Mouse (Mus musculus) forebrain, embryonic 13.5 days (tissue): ENCODE data around the gene Vps52. TPM values are rescaled to one million over a fixed set of nuclear protein-coding genes. Genes with fewer than 3 reads are reported as not detected.
"Not testable (repeated sequence)": the region's sequence is repeated elsewhere in the genome, so short reads cannot be mapped to it uniquely, and the experiment has no call there.

ENCODE experiments used
- ATAC-seq: fragments of 200-750 bp; cut with Nextera tagmentation; 2 replicates; pipeline ENCODE4 v1.8.0; 2017
- H3K27ac ChIP-seq: fragments of 300-500 bp; sonication (generic); 2 replicates; pipeline ENCODE4 v1.5.1; 2015; ENCODE audit warnings: inconsistent platforms, mild to moderate bottlenecking, moderate library complexity
- H3K27me3 ChIP-seq: fragments of 300-500 bp; sonication (generic); 2 replicates; pipeline ENCODE4 v1.6.1; 2015; ENCODE audit warnings: mild to moderate bottlenecking, inconsistent platforms
- H3K36me3 ChIP-seq: fragments of 300-500 bp; sonication (generic); 2 replicates; pipeline ENCODE4 v1.6.1; 2015; ENCODE audit warnings: mild to moderate bottlenecking, inconsistent platforms; ENCODE audit not compliant: poor library complexity, severe bottlenecking
- H3K4me1 ChIP-seq: fragments of 300-500 bp; sonication (generic); 2 replicates; pipeline ENCODE4 v1.6.1; 2015; ENCODE audit warnings: inconsistent platforms
- H3K4me2 ChIP-seq: fragments of 300-500 bp; sonication (generic); 2 replicates; pipeline ENCODE4 v1.6.1; 2015; ENCODE audit warnings: inconsistent platforms, mild to moderate bottlenecking, moderate library complexity
- H3K4me3 ChIP-seq: fragments of 300-500 bp; sonication (generic); 2 replicates; pipeline ENCODE4 v1.5.1; 2015; ENCODE audit warnings: mild to moderate bottlenecking, inconsistent platforms
- H3K9ac ChIP-seq: fragments of 300-500 bp; sonication (generic); 2 replicates; pipeline ENCODE4 v1.6.1; 2015; ENCODE audit warnings: mild to moderate bottlenecking, inconsistent platforms
- H3K9me3 ChIP-seq: fragments of 300-500 bp; sonication (generic); replicated peaks from 2 replicates; pipeline ENCODE4 v1.6.1; 2016; ENCODE audit warnings: inconsistent platforms
- WGBS: fragments of 180-500 bp; shearing (Covaris S2); methylation state at CpG from one replicate; pipeline ENCODE4 v1.1.7; 2015; 5-methylcytosine and 5-hydroxymethylcytosine counted together
- polyA plus RNA-seq: library from polyadenylated mRNA; unstranded; fragments of >200 nt; fragmentation: Nextera tagmentation; extraction: Ambion mirVana; gene quantifications from 2 replicates; pipeline ENCODE4 v1.2.1, GENCODE M21; 2015

Gene Vps52
- polyA plus RNA-seq, 1 experiment from 2014 or later: 61.4 TPM

DNA sequence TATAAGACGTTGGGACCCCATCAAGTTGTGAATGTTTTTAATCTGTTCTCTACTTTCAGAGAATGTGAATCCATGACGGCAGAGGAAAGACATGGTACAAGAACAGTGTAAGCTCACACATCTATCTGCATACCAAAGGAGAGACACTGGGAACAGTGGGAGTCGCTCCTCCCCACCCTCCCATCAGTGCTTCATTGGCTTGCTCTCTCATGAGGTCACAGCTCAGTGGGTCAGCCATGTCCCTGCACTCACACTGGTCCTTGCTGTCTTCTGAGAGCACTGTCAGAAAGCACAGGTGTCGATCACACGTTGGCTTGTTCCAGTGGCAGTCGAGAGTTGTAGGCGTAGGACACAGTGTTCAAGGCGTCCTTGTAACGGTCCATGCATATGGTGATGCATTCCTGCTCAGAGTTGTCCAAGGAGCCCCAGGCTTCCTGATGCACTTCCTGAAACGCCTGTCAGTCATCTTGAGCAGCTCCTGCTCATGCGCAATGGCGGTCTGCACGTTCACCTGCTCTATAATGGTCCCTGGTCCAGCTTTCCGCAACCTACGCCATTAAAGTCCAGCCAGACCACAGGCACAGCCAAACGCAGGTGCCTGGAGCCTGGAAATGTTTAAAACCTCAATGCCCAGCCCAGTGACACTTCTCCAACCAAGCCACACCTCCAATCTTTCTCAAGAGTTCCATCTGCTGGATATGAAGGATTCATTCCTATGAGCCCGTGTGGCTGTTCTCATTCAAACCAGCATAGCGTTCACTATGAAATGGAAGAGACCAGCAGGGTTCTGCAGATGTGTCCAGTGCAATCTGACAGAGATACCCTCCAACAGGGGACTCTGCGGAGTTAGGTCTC lies 24.8 kb downstream of the Vps52 start:
- Histone ChIP-seq H3K4me3 (peak overlapping the region; percentile 55), H3K9me3 (no peaks in the 10 kb centered on the region), H3K36me3 (no peaks in the 10 kb centered on the region), H3K27ac (no peak overlapping the region), H3K4me2 (peak overlapping the region; percentile 65), H3K4me1 (peaks cover 24% of the 10 kb centered on the region), H3K9ac (no peak overlapping the region), H3K27me3 (peaks cover 54% of the 10 kb centered on the region)
- ATAC-seq: no peak
- 78% methylated on average over 19 of the region's 19 CpGs for WGBS

DNA sequence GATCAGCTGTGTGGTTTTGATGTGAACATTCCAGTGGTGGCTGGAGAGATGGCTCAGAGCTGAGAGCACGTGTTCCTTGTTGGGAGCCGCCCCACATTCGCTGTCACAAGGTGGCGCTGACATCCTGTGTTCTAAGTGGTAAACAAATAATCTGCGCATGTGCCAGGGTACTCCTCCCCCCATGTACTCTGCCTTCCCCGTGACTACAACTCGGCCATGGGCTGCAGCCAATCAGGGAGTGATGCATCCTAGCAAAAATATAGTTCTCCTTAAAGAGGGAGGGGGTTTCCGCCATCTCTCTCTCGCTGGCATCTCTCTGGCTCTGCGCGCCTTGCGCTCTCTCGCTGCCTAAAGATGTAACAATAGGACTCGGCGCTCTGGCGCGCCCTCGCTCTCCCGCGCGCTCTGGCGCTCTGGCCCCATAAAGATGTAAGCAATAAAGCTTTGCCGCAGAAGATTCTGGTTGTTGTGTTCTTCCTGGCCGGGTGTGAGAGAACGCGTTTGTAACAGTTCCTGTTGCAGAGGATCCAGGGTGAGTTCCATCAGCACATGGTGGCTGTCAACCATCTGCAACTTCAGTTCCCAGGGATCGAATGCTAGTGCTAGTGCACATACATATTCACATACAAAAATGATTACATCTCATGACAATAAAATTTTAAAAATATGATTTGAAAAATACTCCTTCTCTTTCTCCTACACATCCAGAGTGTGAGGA lies 25.7 kb downstream of the Vps52 start:
- Histone ChIP-seq H3K4me1 (peaks cover 24% of the 10 kb centered on the region), H3K4me3 (peak overlapping the region; percentile 55), H3K27ac (peak overlapping the region; percentile 94), H3K4me2 (peak overlapping the region; percentile 65), H3K9ac (peak overlapping the region; percentile 75), H3K27me3 (peaks cover 45% of the 10 kb centered on the region)
- H3K9me3 ChIP-seq, H3K36me3 ChIP-seq: not testable (repeated sequence)
- peak; percentile 96 for ATAC-seq
- under 1% methylated on average over 27 of the region's 27 CpGs for WGBS

DNA sequence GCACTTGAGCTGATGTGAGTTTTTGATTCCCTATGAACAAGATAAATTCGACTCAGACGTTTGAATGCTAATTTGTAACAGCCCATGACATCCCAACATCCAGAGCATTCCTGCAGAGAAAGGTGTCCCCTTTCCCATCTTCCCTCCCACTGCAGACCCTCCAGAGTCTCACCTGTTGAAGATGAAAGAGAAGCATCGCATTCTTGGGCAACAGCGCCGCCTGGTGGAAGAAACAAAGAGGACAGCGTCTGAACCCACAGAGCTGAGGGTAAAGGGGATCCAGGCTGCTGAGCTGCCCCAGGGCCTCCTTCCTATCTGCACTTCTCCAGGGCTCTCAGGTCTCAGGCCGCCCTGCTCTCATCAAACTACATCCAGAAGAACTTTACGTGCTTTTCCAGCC lies 26.5 kb downstream of the Vps52 start:
- not testable (repeated sequence) for ATAC-seq, H3K9me3 ChIP-seq, H3K36me3 ChIP-seq
- H3K9ac ChIP-seq: 0 out of 2 replicates have a peak overlapping the region, but pooled peaks have one; percentile 75
- H3K27ac ChIP-seq: peak overlapping the region; percentile 94; the same call in 1 of the 2 replicates
- H3K4me1 ChIP-seq: peaks cover 24% of the 10 kb centered on the region
- peak overlapping the region; percentile 65 for H3K4me2 ChIP-seq
- WGBS: 7% methylated on average over 8 of the region's 8 CpGs
- H3K4me3 ChIP-seq: peak overlapping the region; percentile 55
- peaks cover 37% of the 10 kb centered on the region for H3K27me3 ChIP-seq

DNA sequence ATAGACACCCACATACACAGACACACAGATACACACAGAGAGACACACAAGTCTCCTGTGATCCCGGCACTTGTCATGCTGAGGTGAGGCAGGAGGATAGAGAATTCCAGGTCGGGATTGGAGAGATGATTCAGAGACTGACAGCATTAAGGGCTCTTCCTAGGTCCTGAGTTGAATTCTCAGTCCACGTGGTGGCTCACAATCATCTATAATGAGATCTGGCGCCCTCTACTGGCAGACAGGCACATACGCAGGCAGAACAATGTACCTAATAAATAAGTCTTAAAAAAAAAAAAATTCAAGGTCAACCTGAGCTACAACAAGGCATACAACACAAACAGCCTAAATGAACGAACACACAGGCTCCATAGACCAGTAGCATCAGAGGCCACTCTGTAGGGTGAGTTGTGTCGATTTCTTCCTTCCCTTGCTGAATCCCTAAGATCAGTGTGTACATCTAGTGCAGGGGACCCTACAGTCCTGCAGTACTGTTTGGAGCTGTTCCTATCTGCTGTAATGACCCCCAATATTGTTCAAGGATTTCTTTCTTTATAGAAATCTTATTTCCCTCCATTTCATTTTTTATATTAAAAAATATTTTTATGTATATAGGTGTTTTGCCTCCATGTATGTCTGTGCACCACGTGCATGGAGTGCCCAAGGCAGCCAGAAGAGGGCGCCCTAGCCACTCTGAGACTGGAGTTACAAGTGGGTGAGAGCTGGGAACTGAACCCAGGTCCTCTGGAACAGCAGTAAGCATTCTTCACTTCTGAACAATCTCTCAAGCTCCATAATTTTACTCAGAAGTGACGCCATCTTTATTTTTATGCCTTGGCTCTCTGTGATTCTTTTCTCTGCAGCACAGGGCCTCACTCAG lies 36.4 kb downstream of the Vps52 start:
- H3K9ac ChIP-seq: no peak overlapping the region
- no peaks in the 10 kb centered on the region for H3K27me3 ChIP-seq
- H3K4me1 ChIP-seq: no peaks in the 10 kb centered on the region
- 0 out of 2 replicates have a peak, but pooled peaks have one; percentile 41 for ATAC-seq
- no peaks in the 10 kb centered on the region for H3K36me3 ChIP-seq
- WGBS: 31% methylated on average over 10 of the region's 10 CpGs
- no peak overlapping the region for H3K4me2 ChIP-seq
- H3K9me3 ChIP-seq: no peaks in the 10 kb centered on the region
- no peak overlapping the region for H3K4me3 ChIP-seq
- no peak overlapping the region for H3K27ac ChIP-seq

DNA sequence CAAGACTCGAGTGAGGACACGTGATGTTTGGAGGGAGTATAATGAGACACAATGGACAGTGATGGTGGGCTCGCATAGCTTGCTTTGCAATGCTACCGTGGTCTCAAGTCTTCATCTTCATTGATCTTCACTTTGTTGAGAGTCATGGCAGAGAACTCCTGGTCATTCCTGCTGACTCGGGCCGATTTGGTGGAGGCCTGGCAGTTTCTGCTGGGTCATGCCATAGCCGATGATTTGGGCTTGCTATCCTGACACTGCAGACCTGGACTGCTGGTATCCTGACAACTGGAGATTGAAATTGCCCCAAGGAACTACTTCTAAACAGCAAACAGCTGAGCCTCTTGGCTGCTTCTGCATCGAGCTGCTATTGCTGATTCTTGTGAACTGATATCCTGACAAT lies 39.3 kb downstream of the Vps52 start:
- no peak for ATAC-seq
- no peaks in the 10 kb centered on the region for H3K9me3 ChIP-seq
- peaks cover 6% of the 10 kb centered on the region for H3K4me1 ChIP-seq

DNA sequence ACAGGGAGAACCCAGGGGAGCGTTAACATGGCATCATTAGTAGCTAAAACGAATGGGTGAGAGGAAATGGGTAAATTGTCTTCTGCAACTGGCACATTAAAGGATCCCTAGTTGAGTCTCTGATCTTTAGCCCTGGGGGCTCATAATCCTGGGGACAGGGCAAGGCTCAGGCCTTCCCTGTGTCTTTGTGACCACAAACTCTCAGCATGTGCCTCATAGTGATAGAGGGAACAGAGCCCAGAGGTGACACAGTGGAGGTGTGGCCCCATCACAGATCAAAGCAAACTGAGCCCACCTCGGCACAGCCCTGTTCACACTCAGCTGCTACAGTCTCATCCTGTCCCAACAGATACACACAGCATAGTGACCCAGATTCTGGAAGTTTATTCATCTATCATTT lies 40.0 kb downstream of the Vps52 start:
- Histone ChIP-seq H3K4me3 (no peak overlapping the region), H3K27me3 (peaks cover 21% of the 10 kb centered on the region), H3K27ac (no peak overlapping the region), H3K36me3 (no peaks in the 10 kb centered on the region), H3K4me2 (no peak overlapping the region), H3K4me1 (peaks cover 11% of the 10 kb centered on the region), H3K9me3 (no peaks in the 10 kb centered on the region), H3K9ac (no peak overlapping the region)
- ATAC-seq: no peak
- WGBS: 78% methylated on average over 3 of the region's 3 CpGs

More for the DNA sequence above, 39.3 kb downstream of the Vps52 start:
- Histone ChIP-seq H3K36me3 (no peaks in the 10 kb centered on the region), H3K4me2 (no peak overlapping the region), H3K27ac (no peak overlapping the region), H3K27me3 (peaks cover 14% of the 10 kb centered on the region), H3K9ac (no peak overlapping the region), H3K4me3 (no peak overlapping the region)
- WGBS: 89% methylated on average over 8 of the region's 8 CpGs

DNA sequence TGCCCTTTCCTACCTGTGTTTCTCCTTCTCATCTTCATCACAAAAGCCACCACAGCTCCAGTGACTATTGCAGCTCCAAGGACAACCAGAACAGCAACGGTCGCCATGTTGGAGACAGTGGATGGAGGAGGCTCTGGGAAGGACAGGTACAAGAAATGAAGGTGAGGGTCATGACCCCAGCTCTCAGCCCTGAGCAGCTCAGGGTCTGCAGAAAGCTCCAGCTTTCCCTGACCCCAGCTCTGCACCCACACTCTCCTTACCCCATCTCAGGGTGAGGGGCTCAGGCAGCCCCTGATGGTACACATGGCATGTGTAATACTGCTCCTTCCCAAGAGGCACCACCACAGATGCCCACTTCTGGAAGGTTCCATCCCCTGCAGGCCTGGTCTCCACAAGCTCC lies 41.4 kb downstream of the Vps52 start:
- not testable (repeated sequence) for H3K4me3 ChIP-seq, H3K9me3 ChIP-seq, H3K27ac ChIP-seq, ATAC-seq, H3K4me2 ChIP-seq, H3K36me3 ChIP-seq, H3K9ac ChIP-seq
- WGBS: 96% methylated on average over 2 of the region's 2 CpGs
- H3K4me1 ChIP-seq: peaks cover 11% of the 10 kb centered on the region
- peaks cover 35% of the 10 kb centered on the region for H3K27me3 ChIP-seq

DNA sequence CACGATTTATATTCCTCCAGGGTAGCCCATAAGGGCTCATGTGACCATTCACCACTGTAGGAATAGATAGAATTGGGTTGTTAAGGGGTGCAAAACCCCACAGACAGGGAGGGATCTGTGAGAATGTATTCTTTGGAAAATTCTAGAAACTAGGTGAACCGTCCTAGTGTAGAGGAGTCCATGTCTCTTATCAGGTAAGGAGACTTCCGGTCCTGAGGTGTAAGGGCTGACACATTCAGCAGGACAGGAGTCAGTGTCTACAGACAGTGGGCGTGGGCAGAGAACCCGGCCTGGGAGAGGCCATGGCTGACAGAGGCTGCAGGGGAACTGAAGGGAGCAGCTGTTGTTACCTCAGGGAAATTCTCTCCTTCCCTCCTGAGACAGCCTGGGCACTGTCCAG lies 43.1 kb downstream of the Vps52 start:
- not testable (repeated sequence) for H3K9ac ChIP-seq
- WGBS: 66% methylated on average over 5 of the region's 5 CpGs

DNA sequence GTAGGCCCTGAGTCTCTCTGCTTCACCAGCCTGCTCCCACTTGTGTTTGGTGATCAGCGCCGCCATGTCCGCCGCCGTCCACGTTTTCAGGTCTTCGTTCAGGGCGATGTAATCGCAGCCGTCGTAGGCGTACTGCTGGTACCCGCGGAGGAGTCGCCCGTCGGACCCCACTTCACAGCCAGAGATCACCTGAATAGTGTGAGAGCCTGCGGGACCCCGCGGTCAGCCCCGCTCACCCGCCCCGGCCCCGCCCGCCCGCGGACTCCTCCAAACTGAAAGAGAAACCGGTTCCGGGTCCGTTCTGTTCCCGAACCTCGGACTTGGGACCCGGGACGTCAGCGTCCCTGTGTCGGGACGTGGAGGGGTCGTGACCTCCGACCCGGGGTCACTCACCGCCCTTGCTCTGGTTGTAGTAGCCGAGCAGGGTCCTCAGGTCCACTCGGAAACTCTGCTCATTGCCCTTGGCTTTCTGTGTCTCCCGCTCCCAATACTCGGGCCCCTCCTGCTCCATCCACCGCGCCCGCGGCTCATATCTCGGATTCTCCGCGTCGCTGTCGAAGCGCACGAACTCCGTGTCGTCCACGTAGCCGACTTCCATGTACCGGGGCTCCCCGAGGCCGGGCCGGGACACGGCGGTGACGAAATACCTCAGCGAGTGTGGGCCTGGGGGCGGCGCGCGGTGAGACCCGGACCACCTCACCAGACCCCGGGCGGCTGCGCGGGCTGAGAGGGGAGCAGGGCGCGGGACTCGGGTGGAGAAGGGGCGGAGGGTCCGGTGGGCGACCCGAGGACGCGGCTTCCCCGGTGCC lies 43.9 kb downstream of the Vps52 start:
- H3K9me3 ChIP-seq: no peaks in the 10 kb centered on the region
- H3K4me1 ChIP-seq: peaks cover 11% of the 10 kb centered on the region
- H3K9ac ChIP-seq: peak overlapping the region; percentile 67
- 2% methylated on average over 87 of the region's 87 CpGs for WGBS
- no peak overlapping the region for H3K27ac ChIP-seq
- peaks cover 39% of the 10 kb centered on the region for H3K27me3 ChIP-seq
- H3K36me3 ChIP-seq: no peaks in the 10 kb centered on the region
- ATAC-seq: peak; percentile 16; the same call in 1 of the 2 replicates
- H3K4me2 ChIP-seq: peak overlapping the region; percentile 96
- peak overlapping the region; percentile 53 for H3K4me3 ChIP-seq

More for the DNA sequence above, 43.1 kb downstream of the Vps52 start:
- Histone ChIP-seq H3K27me3 (peaks cover 39% of the 10 kb centered on the region), H3K4me1 (peaks cover 11% of the 10 kb centered on the region)
- H3K36me3 ChIP-seq, H3K27ac ChIP-seq, H3K4me2 ChIP-seq, H3K9me3 ChIP-seq, ATAC-seq, H3K4me3 ChIP-seq: not testable (repeated sequence)

DNA sequence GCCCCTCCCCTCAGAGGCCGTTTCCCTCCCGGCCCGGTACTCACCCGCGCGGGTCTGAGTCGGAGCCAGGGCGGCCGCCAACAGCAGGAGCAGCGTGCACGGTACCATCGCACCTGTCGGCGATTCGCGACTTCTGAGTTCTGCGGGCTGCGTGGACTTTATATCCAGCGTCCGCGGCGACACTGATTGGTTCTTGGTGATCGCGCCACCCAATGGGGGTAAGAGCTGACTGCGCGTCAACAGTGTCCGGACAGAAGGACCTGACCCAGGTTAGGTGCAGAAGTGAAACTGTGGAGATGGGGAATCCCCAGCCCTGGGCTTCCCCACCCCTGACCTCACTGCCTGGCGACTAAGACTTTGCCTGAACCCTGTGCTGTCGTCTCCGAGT lies 44.5 kb downstream of the Vps52 start, which contains the start of gene H2-K1:
Gene H2-K1, minus strand, starts transcription at position 198 of the 388 bp plus-strand sequence.
- Histone ChIP-seq H3K4me3 (peak within 1 kb of the TSS; percentile 53), H3K4me2 (peak within 1 kb of the TSS; percentile 96), H3K27ac (no peak within 1 kb of the TSS), H3K27me3 (peaks cover 39% of the 10 kb centered on the region), H3K9me3 (no peaks in the 10 kb centered on the region), H3K9ac (peak within 1 kb of the TSS; percentile 67), H3K4me1 (peaks cover 11% of the 10 kb centered on the region), H3K36me3 (no peaks in the 10 kb centered on the region)
- WGBS: under 1% methylated on average over 29 of the region's 30 CpGs
- peak; percentile 43; the same call in 1 of the 2 replicates for ATAC-seq

DNA sequence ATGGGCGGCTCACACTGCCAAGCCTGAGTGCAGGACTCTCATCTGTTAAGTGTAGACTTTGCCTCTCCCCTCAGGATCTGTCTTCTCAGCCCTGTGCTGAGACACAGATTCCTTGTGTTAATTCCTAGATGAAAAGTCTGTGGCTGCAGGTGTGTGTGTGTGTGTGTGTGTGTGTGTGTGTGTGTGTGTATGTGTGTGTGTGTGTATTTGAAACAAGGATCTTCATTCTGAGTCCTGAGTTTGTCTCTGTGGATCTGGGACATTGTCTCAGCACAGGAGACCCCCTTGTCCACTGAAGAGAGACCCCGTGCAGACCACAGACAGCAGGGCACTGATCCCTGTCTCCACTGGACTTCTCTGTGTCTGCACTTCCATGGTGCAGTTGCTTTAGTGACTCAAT lies 45.2 kb downstream of the Vps52 start:
- not testable (repeated sequence) for H3K9ac ChIP-seq, ATAC-seq, H3K4me2 ChIP-seq, H3K9me3 ChIP-seq, H3K4me3 ChIP-seq, H3K36me3 ChIP-seq, H3K27ac ChIP-seq
- peaks cover 11% of the 10 kb centered on the region for H3K4me1 ChIP-seq
- 49% methylated on average over 2 of the region's 2 CpGs for WGBS
- peaks cover 39% of the 10 kb centered on the region for H3K27me3 ChIP-seq
